Mouse (Mus musculus): ENCODE measurements around the gene Parp16.

DNA sequence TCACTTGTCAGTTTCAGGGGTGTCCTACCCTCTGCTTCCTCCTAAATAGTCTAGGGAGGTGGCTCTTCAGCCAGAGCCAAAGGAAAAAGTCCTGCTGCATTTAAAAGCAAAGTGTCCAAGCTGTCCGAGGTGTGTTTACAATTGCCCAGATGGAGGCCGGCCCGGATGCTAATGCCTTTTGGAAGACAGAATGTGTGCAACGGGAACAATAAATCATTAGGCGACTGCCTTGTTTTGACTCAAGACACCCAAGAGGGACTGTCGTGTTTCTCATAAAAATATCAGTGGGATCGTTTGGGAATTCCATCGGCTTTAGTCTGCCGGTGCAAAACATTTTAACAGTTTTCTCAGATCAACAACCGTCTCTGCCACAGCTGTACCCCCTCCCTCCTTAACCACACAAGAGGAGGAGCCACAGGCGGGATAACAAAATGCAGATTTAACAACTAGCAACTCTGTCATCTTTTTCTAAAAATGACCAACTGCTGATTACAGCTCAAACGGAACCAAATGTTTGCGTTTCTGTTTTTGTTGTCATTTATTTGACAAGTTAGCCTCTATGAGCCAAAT, 43.1 kb downstream of the Parp16 start:
- no peak for TF ChIP-seq USF1 (IDR thresholded peaks at IDR 0.05; ENCODE audit: low read depth)
- no peak for TF ChIP-seq CTCF (IDR thresholded peaks at IDR 0.05; ENCODE audit: control insufficient read depth, insufficient read depth, insufficient read length)
- no peak for TF ChIP-seq MAX (IDR thresholded peaks at IDR 0.05)
- TF ChIP-seq CEBPB (IDR thresholded peaks at IDR 0.05; ENCODE audit: low read depth) = no peak

Data from C2C12 (cell line).